Mouse (Mus musculus): ENCODE results near the gene Naip1. TPM values are rescaled to one million over a fixed set of nuclear protein-coding genes. Genes with fewer than 3 reads are reported as not detected.

Gene Naip1
- polyA plus RNA-seq, 1 experiment from 2014 or later, result not detected

Other genes starting within 250 kb of the Naip1 start
- gene Naip5, start 206.5 kb downstream of the Naip1 start, polyA plus RNA-seq (2014; fragmentation: Nextera tagmentation; extraction: Ambion mirVana), result 0.16 and 0.27 TPM in 2 replicates
- 0.04 and 0.05 TPM in 2 replicates for gene Naip6, start 135.2 kb downstream of the Naip1 start, polyA plus RNA-seq (2014; fragmentation: Nextera tagmentation; extraction: Ambion mirVana)
- gene Gtf2h2, start 39.7 kb upstream of the Naip1 start, polyA plus RNA-seq (2014; fragmentation: Nextera tagmentation; extraction: Ambion mirVana), result 82.6 and 105 TPM in 2 replicates
- 2.6 and 2.9 TPM in 2 replicates for gene Ocln, start 99.8 kb upstream of the Naip1 start, polyA plus RNA-seq (2014; fragmentation: Nextera tagmentation; extraction: Ambion mirVana)
- gene Marveld2, start 164.1 kb upstream of the Naip1 start, polyA plus RNA-seq (2014; fragmentation: Nextera tagmentation; extraction: Ambion mirVana), result 2.7 and 4.1 TPM in 2 replicates
- 344 and 354 TPM in 2 replicates for gene Ak6, start 198.1 kb upstream of the Naip1 start, polyA plus RNA-seq (2014; fragmentation: Nextera tagmentation; extraction: Ambion mirVana)
- 24.9 and 26.4 TPM in 2 replicates for gene Rad17, start 198.2 kb upstream of the Naip1 start, polyA plus RNA-seq (2014; fragmentation: Nextera tagmentation; extraction: Ambion mirVana)
- 22.4 and 22.6 TPM in 2 replicates for gene Taf9, start 198.7 kb upstream of the Naip1 start, polyA plus RNA-seq (2014; fragmentation: Nextera tagmentation; extraction: Ambion mirVana)
- gene Ccdc125, start 216.8 kb upstream of the Naip1 start, polyA plus RNA-seq (2014; fragmentation: Nextera tagmentation; extraction: Ambion mirVana), result 2.6 and 2.9 TPM in 2 replicates

Measured in forebrain, embryonic 11.5 days (tissue).